Mouse (Mus musculus): Measurements from ENCODE around the gene Cd70. TPM values are rescaled to one million over a fixed set of nuclear protein-coding genes. Genes with fewer than 3 reads are reported as not detected.

Cd70 gene
- polyA plus RNA-seq, 1 experiment, result not detected

GRCm38 (mm10) chr17:57099629-57100325 is 49.8 kb downstream of the Cd70 start:
- WGBS, result 41% methylated on average over 10 of the region's 10 CpGs
- no peaks in the 10 kb centered on the region; the same call in 1 of the 2 replicates for H3K4me1 ChIP-seq (ENCODE audit: control insufficient read depth, insufficient read depth, low read length)
- TF ChIP-seq CTCF (IDR thresholded peaks at IDR 0.05; ENCODE audit: control insufficient read depth, insufficient read depth, low read length) (no peak), POLR2A (IDR thresholded peaks at IDR 0.05; ENCODE audit: borderline replicate concordance, control insufficient read depth, low read depth, low read length) (no peak)
- no peak overlapping the region for H3K4me3 ChIP-seq (replicated peaks; ENCODE audit: control insufficient read depth, low read depth, low read length)
- no peak overlapping the region for H3K27ac ChIP-seq (ENCODE audit: control insufficient read depth, insufficient read depth, low read depth, low read length, poor library complexity)

GRCm38 (mm10) chr17:57098321-57098720 is 51.3 kb downstream of the Cd70 start:
- Histone ChIP-seq H3K4me3 (replicated peaks; ENCODE audit: control insufficient read depth, low read depth, low read length) (no peak overlapping the region), H3K4me1 (ENCODE audit: control insufficient read depth, insufficient read depth, low read length) (no peaks in the 10 kb centered on the region; the same call in 1 of the 2 replicates), H3K27ac (ENCODE audit: control insufficient read depth, insufficient read depth, low read depth, low read length, poor library complexity) (no peak overlapping the region)
- 59% methylated on average over 5 of the region's 5 CpGs for WGBS
- no peak for TF ChIP-seq CTCF (IDR thresholded peaks at IDR 0.05; ENCODE audit: control insufficient read depth, insufficient read depth, low read length)
- TF ChIP-seq POLR2A (IDR thresholded peaks at IDR 0.05; ENCODE audit: borderline replicate concordance, control insufficient read depth, low read depth, low read length), result no peak

- WGBS, result 1% methylated on average over 11 of the region's 11 CpGs
- Histone ChIP-seq H3K4me3 (replicated peaks; ENCODE audit: control insufficient read depth, low read depth, low read length) (peak overlapping the region; percentile 1), H3K4me1 (ENCODE audit: control insufficient read depth, insufficient read depth, low read length) (no peaks in the 10 kb centered on the region; the same call in 1 of the 2 replicates), H3K27ac (ENCODE audit: control insufficient read depth, insufficient read depth, low read depth, low read length, poor library complexity) (no peak overlapping the region)
- TF ChIP-seq CTCF (IDR thresholded peaks at IDR 0.05; ENCODE audit: control insufficient read depth, insufficient read depth, low read length) (peak; percentile 91), POLR2A (IDR thresholded peaks at IDR 0.05; ENCODE audit: borderline replicate concordance, control insufficient read depth, low read depth, low read length) (no peak)
These were observed 53.0 kb downstream of the Cd70 start for GRCm38 (mm10) chr17:57096623-57096920.

Other genes with a start within 250 kb of the Cd70 start
- gene Mllt1, start 214.4 kb downstream of the Cd70 start, polyA plus RNA-seq (2011; ENCODE audit: insufficient read depth, insufficient read length, low replicate concordance, missing spikeins), result 12.1 and 17.3 TPM in 2 replicates
- gene Acer1, start 167.7 kb downstream of the Cd70 start, polyA plus RNA-seq (2011; ENCODE audit: insufficient read depth, insufficient read length, low replicate concordance, missing spikeins), result not detected in 2 replicates
- 23.7 and 43.4 TPM in 2 replicates for gene Clpp, start 159.5 kb downstream of the Cd70 start, polyA plus RNA-seq (2011; ENCODE audit: insufficient read depth, insufficient read length, low replicate concordance, missing spikeins)
- 4.4 and 11.1 TPM in 2 replicates for gene Alkbh7, start 152.4 kb downstream of the Cd70 start, polyA plus RNA-seq (2011; ENCODE audit: insufficient read depth, insufficient read length, low replicate concordance, missing spikeins)
- not detected in 2 replicates for gene Pspn, start 149.8 kb downstream of the Cd70 start, polyA plus RNA-seq (2011; ENCODE audit: insufficient read depth, insufficient read length, low replicate concordance, missing spikeins)
- gene Gtf2f1, start 138.5 kb downstream of the Cd70 start, polyA plus RNA-seq (2011; ENCODE audit: insufficient read depth, insufficient read length, low replicate concordance, missing spikeins), result 74.4 and 116 TPM in 2 replicates
- gene Gm17949, start 138.3 kb downstream of the Cd70 start, polyA plus RNA-seq (2011; ENCODE audit: insufficient read depth, insufficient read length, low replicate concordance, missing spikeins), result not detected in 2 replicates
- 56.3 and 56.9 TPM in 2 replicates for gene Khsrp, start 118.3 kb downstream of the Cd70 start, polyA plus RNA-seq (2011; ENCODE audit: insufficient read depth, insufficient read length, low replicate concordance, missing spikeins)
- gene Slc25a41, start 108.1 kb downstream of the Cd70 start, polyA plus RNA-seq (2011; ENCODE audit: insufficient read depth, insufficient read length, low replicate concordance, missing spikeins), result not detected in 2 replicates
- gene Crb3, start 90.7 kb downstream of the Cd70 start, polyA plus RNA-seq (2011; ENCODE audit: insufficient read depth, insufficient read length, low replicate concordance, missing spikeins), result 2.4 TPM in 1 of 2 replicates, not detected in the other
- 2.8 and 8.1 TPM in 2 replicates for gene Slc25a23, start 89.9 kb downstream of the Cd70 start, polyA plus RNA-seq (2011; ENCODE audit: insufficient read depth, insufficient read length, low replicate concordance, missing spikeins)
- gene Dennd1c, start 71.3 kb downstream of the Cd70 start, polyA plus RNA-seq (2011; ENCODE audit: insufficient read depth, insufficient read length, low replicate concordance, missing spikeins), result 49.6 and 96.5 TPM in 2 replicates
- 0.90 TPM in 1 of 2 replicates, not detected in the other for gene Tubb4a, start 62.0 kb downstream of the Cd70 start, polyA plus RNA-seq (2011; ENCODE audit: insufficient read depth, insufficient read length, low replicate concordance, missing spikeins)
- gene Tnfsf9, start 44.5 kb downstream of the Cd70 start, polyA plus RNA-seq (2011; ENCODE audit: insufficient read depth, insufficient read length, low replicate concordance, missing spikeins), result 0.75 and 1.6 TPM in 2 replicates
- gene Tnfsf14, start 44.4 kb upstream of the Cd70 start, polyA plus RNA-seq (2011; ENCODE audit: insufficient read depth, insufficient read length, low replicate concordance, missing spikeins), result 7.0 and 12.8 TPM in 2 replicates
- gene C3, start 78.4 kb upstream of the Cd70 start, polyA plus RNA-seq (2011; ENCODE audit: insufficient read depth, insufficient read length, low replicate concordance, missing spikeins), result 68.1 and 221 TPM in 2 replicates
- gene Gpr108, start 98.7 kb upstream of the Cd70 start, polyA plus RNA-seq (2011; ENCODE audit: insufficient read depth, insufficient read length, low replicate concordance, missing spikeins), result 15.7 and 37.5 TPM in 2 replicates
- 7.0 and 15.4 TPM in 2 replicates for gene Trip10, start 99.7 kb upstream of the Cd70 start, polyA plus RNA-seq (2011; ENCODE audit: insufficient read depth, insufficient read length, low replicate concordance, missing spikeins)
- gene Vav1, start 129.3 kb upstream of the Cd70 start, polyA plus RNA-seq (2011; ENCODE audit: insufficient read depth, insufficient read length, low replicate concordance, missing spikeins), result 67.9 and 112 TPM in 2 replicates
- gene Adgre1, start 208.9 kb upstream of the Cd70 start, polyA plus RNA-seq (2011; ENCODE audit: insufficient read depth, insufficient read length, low replicate concordance, missing spikeins), result 4.9 and 5.6 TPM in 2 replicates